Mouse (Mus musculus) limb, embryonic 14.5 days (tissue): ENCODE results near the gene Kmt5c. TPM values are rescaled to one million over a fixed set of nuclear protein-coding genes. Genes with fewer than 3 reads are reported as not detected.

Experiments
- ATAC-seq: fragments of 200-750 bp; cut with Nextera tagmentation; 2 replicates; pipeline ENCODE4 v1.8.0; 2017; ENCODE audit warnings: low read depth, moderate number of reproducible peaks, moderate TSS enrichment; ENCODE audit not compliant: low FRiP score
- DNase-seq: peaks from one replicate; pipeline ENCODE4 v3.0.0-alpha.2; 2015; ENCODE audit warnings: low spot score
- H3K27ac ChIP-seq: fragments of 300-500 bp; sonication (generic); replicated peaks from 2 replicates; pipeline ENCODE4 v1.5.1; 2014; ENCODE audit warnings: low read depth, mild to moderate bottlenecking, low read length, moderate library complexity, mixed read lengths
- H3K27me3 ChIP-seq: fragments of 300-500 bp; sonication (generic); 2 replicates; pipeline ENCODE4 v1.6.1; 2014; ENCODE audit warnings: low read length, mixed read lengths; ENCODE audit not compliant: control insufficient read depth, insufficient read depth
- H3K36me3 ChIP-seq: fragments of 300-500 bp; sonication (generic); 2 replicates; pipeline ENCODE4 v1.6.1; 2014; ENCODE audit warnings: mild to moderate bottlenecking, low read length, moderate library complexity, mixed read lengths; ENCODE audit not compliant: control insufficient read depth, insufficient read depth
- H3K4me1 ChIP-seq: fragments of 300-500 bp; sonication (generic); 2 replicates; pipeline ENCODE4 v1.6.1; 2014; ENCODE audit warnings: antibody characterized with exemption, low read length, mixed read lengths; ENCODE audit not compliant: control insufficient read depth, insufficient read depth
- H3K4me2 ChIP-seq: fragments of 300-500 bp; sonication (generic); replicated peaks from 2 replicates; pipeline ENCODE4 v1.6.1; 2014; ENCODE audit warnings: low read depth, mild to moderate bottlenecking, low read length, moderate library complexity; ENCODE audit not compliant: severe bottlenecking
- H3K4me3 ChIP-seq: fragments of 300-500 bp; sonication (generic); replicated peaks from 2 replicates; pipeline ENCODE4 v1.5.1; 2014; ENCODE audit warnings: low read length
- H3K9ac ChIP-seq: fragments of 300-500 bp; sonication (generic); 2 replicates; pipeline ENCODE4 v1.6.1; 2014; ENCODE audit warnings: mild to moderate bottlenecking, low read depth, low read length, moderate library complexity; ENCODE audit not compliant: severe bottlenecking
- H3K9me3 ChIP-seq: fragments of 300-500 bp; sonication (generic); 2 replicates; pipeline ENCODE4 v1.6.1; 2016; ENCODE audit warnings: low read length; ENCODE audit not compliant: control insufficient read depth
- POLR2A ChIP-seq: fragments of 200-500 bp; IDR thresholded peaks from 2 replicates; pipeline ENCODE4 v1.8.0; 2012; ENCODE audit warnings: inconsistent platforms, mild to moderate bottlenecking, moderate library complexity, borderline replicate concordance; ENCODE audit not compliant: insufficient read depth, insufficient read length; ENCODE audit errors: extremely low read depth
- WGBS: fragments of 180-500 bp; shearing (Covaris S2); extraction: QIAGEN DNeasy Blood & Tissue Kit; methylation state at CpG from one replicate; pipeline ENCODE4 v1.1.7; 2014; 5-methylcytosine and 5-hydroxymethylcytosine counted together
- polyA plus RNA-seq, 2 experiments: library from polyadenylated mRNA; depleted of rRNA in 1 of 2; stranded (reverse) in 1 of 2; unstranded in 1 of 2; fragments of >200 nt; fragmentation: Nextera tagmentation in 1 of 2; extraction: Ambion mirVana in 1 of 2; gene quantifications; 2 replicates each; pipeline versions ENCODE4 v1.2.1 to v1.2.3; 2012 to 2014

The Kmt5c gene
- polyA plus RNA-seq (2012; rRNA removed) (161 and 223 TPM in 2 replicates), polyA plus RNA-seq (2014; fragmentation: Nextera tagmentation; extraction: Ambion mirVana) (44.4 and 51.2 TPM in 2 replicates)

DNA sequence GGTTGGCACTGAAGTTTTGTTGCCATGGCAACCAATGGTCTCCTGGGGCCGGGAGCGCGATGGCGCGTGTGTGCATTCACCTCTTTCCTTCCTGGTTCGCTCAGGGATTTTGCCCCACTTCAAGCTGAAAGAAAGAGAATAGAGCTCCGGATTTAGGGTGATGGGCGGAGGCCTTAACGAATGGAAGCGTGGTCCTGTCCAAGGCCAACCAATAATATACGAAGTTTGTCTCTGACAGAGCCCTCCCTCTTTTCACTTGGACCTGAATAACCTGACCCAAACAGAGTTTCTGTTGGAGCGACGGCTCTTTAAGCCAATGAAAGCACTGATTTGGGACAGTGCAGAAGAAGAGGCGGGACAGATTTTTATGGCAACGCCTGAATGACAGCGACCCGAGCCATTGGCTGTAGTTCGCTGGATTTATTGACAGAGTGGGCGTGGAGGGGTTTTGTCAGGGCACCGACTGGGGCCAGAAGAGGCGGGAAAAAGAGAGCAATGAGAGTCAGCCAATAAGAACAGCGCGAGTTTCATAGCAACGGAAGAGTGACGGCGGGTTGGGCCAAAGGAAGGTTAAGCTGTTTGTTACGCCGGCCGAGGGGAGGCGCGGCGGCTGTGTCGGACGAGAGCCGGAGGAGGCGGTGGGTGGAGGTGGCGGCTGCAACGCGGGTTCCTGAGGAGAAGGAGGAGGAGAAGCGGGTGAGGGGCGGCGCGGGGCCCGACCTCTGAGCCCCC is at the start of gene Kmt5c:
Gene Kmt5c (plus strand): TSS at position 572 of the 732 bp plus-strand sequence.
- H3K36me3 ChIP-seq: peaks cover 26% of the 10 kb centered on the region
- peak; percentile 88; the same call in 1 of the 2 replicates for TF ChIP-seq POLR2A
- DNase-seq: peak; percentile 100
- H3K27ac ChIP-seq: peak within 1 kb of the TSS; percentile 77
- H3K27me3 ChIP-seq: no peaks in the 10 kb centered on the region
- no peaks in the 10 kb centered on the region for H3K9me3 ChIP-seq
- H3K9ac ChIP-seq: peak within 1 kb of the TSS; percentile 81
- H3K4me2 ChIP-seq: peak within 1 kb of the TSS; percentile 80
- under 1% methylated on average over 37 of the region's 44 CpGs for WGBS
- peak within 1 kb of the TSS; percentile 78 for H3K4me3 ChIP-seq
- H3K4me1 ChIP-seq: peaks cover 12% of the 10 kb centered on the region
- ATAC-seq: peak; percentile 97

DNA sequence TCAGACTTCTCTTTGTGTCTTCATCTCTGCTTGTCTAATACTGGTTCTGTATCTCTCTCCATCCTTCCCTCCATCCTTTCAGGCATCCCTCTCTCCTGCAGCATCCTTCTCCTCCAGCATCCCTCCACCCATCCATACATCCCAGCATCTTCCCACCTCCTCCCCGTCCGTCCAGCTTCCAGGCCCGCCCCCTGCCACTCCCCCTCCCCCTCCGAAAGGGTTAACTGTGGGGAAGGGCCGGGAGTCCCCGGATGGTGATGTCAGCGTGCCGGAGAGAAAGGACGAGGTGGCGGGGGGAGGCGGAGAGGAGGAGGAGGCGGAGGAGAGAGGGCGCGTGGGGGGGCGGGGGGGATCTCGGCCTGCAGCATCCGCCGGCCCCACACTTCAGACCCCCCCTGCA is 49.5 kb upstream of the Kmt5c start, which contains the start of gene Brsk1:
Gene Brsk1 (plus strand): TSS at position 218 of the 400 bp plus-strand sequence.
- Histone ChIP-seq H3K27ac (peak within 1 kb of the TSS; percentile 93), H3K9ac (peak within 1 kb of the TSS; percentile 99), H3K4me1 (peaks cover 7% of the 10 kb centered on the region; the same call in 1 of the 2 replicates), H3K27me3 (no peaks in the 10 kb centered on the region), H3K4me2 (peak within 1 kb of the TSS; percentile 80), H3K9me3 (no peaks in the 10 kb centered on the region), H3K36me3 (peaks cover 29% of the 10 kb centered on the region), H3K4me3 (peak within 1 kb of the TSS; percentile 89)
- WGBS: 4% methylated on average over 7 of the region's 18 CpGs
- no peak for TF ChIP-seq POLR2A
- DNase-seq (peak; percentile 70), ATAC-seq (peak; percentile 87)

DNA sequence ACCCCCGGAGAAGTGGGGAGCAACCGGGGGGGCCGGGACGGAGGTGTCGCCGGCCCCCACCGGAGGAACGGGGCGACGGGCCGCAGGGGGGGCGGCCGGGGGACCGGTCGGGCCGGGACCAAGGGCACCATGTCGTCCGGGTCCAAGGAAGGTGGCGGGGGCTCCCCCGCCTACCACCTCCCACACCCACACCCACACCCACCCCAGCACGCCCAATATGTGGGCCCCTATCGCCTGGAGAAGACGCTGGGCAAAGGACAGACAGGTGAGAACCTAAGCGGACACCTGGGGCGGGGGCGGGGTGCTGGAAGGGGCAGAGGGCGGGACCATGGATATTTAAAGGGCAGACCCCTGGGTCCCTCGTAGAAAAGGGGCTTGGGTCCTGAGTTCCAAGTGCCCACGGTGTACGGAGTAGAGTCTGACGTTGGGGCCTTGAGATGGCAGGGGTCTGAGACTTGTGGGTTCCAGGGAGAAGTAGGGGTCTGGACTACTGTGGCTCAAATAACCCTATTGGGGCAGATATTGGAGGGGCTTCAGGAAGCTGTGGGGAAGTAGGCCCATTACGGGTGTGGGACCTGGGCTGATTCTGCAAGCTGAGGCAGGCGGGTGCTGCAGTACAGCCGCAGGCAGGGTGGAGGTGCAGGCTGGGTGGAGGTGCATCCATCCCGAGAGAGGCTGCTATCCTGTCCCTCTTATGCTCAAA is 48.8 kb upstream of the Kmt5c start:
- H3K9ac ChIP-seq: peak overlapping the region; percentile 99
- H3K27me3 ChIP-seq: no peaks in the 10 kb centered on the region
- no peaks in the 10 kb centered on the region for H3K9me3 ChIP-seq
- peak; percentile 58 for ATAC-seq
- WGBS: 5% methylated on average over 27 of the region's 35 CpGs
- peak overlapping the region; percentile 93 for H3K27ac ChIP-seq
- H3K36me3 ChIP-seq: peaks cover 36% of the 10 kb centered on the region
- peaks cover 7% of the 10 kb centered on the region; the same call in 1 of the 2 replicates for H3K4me1 ChIP-seq
- H3K4me3 ChIP-seq: peak overlapping the region; percentile 89
- peak overlapping the region; percentile 80 for H3K4me2 ChIP-seq
- no peak for TF ChIP-seq POLR2A
- DNase-seq: no peak

DNA sequence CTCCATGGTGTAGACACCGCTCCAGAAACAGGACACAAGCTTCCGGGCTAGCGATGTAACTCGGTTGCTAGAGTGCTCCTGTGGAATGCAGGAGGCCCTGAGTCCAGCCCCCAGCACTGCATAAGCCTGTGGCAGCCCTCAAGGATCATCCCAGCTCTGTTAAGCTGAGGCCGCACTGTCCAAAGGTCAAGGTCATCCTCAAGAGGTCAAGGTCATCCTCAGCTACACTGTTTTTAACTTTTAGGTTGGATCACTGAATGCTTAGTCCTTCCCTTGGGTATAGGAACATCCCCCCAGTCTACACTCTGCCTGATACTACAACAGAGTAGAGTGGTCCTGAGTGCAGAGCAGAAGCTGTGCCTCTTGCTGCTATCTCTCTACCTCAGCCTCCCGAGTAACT is 46.9 kb upstream of the Kmt5c start:
- H3K27ac ChIP-seq: no peak overlapping the region
- H3K9me3 ChIP-seq: no peaks in the 10 kb centered on the region
- no peak for TF ChIP-seq POLR2A
- DNase-seq (no peak), ATAC-seq (no peak)
- no peaks in the 10 kb centered on the region for H3K27me3 ChIP-seq
- 94% methylated on average over 6 of the region's 6 CpGs for WGBS
- H3K4me3 ChIP-seq: no peak overlapping the region
- H3K4me1 ChIP-seq: peaks cover 7% of the 10 kb centered on the region; the same call in 1 of the 2 replicates
- no peak overlapping the region for H3K9ac ChIP-seq
- peaks cover 53% of the 10 kb centered on the region for H3K36me3 ChIP-seq
- H3K4me2 ChIP-seq: no peak overlapping the region

DNA sequence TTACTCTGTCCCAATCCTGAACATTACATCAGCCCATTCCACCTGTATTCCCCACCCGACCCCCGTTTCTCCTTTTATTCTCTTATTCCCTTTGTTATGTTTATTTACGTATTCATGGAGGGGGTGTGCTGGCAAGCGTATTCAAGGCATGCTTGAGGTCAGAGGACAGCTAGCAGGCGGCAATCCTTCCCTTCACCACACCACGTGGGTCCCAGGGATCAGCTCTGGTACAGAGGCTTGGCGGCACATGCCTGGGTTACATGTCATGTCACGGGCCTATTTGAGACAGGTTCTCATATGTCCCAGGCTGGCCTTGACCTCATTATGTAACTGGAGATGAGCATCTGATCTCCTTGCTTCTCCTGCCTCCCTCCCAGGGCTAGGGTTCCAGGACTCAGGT is 37.6 kb upstream of the Kmt5c start:
- no peak for TF ChIP-seq POLR2A
- no peak for DNase-seq
- H3K36me3 ChIP-seq: peaks cover 85% of the 10 kb centered on the region

More for the DNA sequence above, 37.6 kb upstream of the Kmt5c start:
- ATAC-seq: no peak
- H3K4me1 ChIP-seq: no peaks in the 10 kb centered on the region
- no peak overlapping the region for H3K9ac ChIP-seq
- 72% methylated on average over 8 of the region's 8 CpGs for WGBS
- no peak overlapping the region for H3K4me3 ChIP-seq
- H3K9me3 ChIP-seq: no peaks in the 10 kb centered on the region
- H3K27me3 ChIP-seq: no peaks in the 10 kb centered on the region
- H3K4me2 ChIP-seq: no peak overlapping the region
- H3K27ac ChIP-seq: no peak overlapping the region
